Mouse (Mus musculus) lung, postnatal 25 days (tissue): ENCODE data around the gene Kcnk1.

Experiments used
- DNase-seq: peaks from one replicate; pipeline ENCODE4 v3.0.0; 2022; ENCODE audit warnings: low spot score

The Kcnk1 gene

GRCm38 (mm10) chr8:125996980-125997379, 2.0 kb downstream of the Kcnk1 start:
- peak; percentile 39 for DNase-seq

GRCm38 (mm10) chr8:125997550-125997949, 2.6 kb downstream of the Kcnk1 start:
- no peak for DNase-seq

GRCm38 (mm10) chr8:125999842-126000395, 4.9 kb downstream of the Kcnk1 start:
- DNase-seq: peak; percentile 65

- DNase-seq: no peak
Measured at GRCm38 (mm10) chr8:126003546-126003945, 8.6 kb downstream of the Kcnk1 start.

GRCm38 (mm10) chr8:126004953-126005352, 10.0 kb downstream of the Kcnk1 start:
- no peak for DNase-seq

- DNase-seq: no peak
Measured at GRCm38 (mm10) chr8:126006310-126006990, 11.5 kb downstream of the Kcnk1 start.

- DNase-seq: no peak
Measured at GRCm38 (mm10) chr8:126007538-126008330, 12.8 kb downstream of the Kcnk1 start.

GRCm38 (mm10) chr8:126008945-126009344, 14.0 kb downstream of the Kcnk1 start:
- DNase-seq: no peak

GRCm38 (mm10) chr8:126010900-126011299, 15.9 kb downstream of the Kcnk1 start:
- no peak for DNase-seq

- DNase-seq: no peak
Measured at GRCm38 (mm10) chr8:126012334-126012733, 17.4 kb downstream of the Kcnk1 start.

- no peak for DNase-seq
Measured at GRCm38 (mm10) chr8:126013646-126014045, 18.7 kb downstream of the Kcnk1 start.

GRCm38 (mm10) chr8:126021932-126022331, 27.0 kb downstream of the Kcnk1 start:
- DNase-seq: no peak

GRCm38 (mm10) chr8:126023706-126024305, 28.8 kb downstream of the Kcnk1 start:
- DNase-seq: no peak

GRCm38 (mm10) chr8:126024891-126025290, 29.9 kb downstream of the Kcnk1 start:
- DNase-seq: no peak

- no peak for DNase-seq
Measured at GRCm38 (mm10) chr8:126026121-126026520, 31.2 kb downstream of the Kcnk1 start.

- DNase-seq: peak; percentile 28
Measured at GRCm38 (mm10) chr8:126026584-126026983, 31.6 kb downstream of the Kcnk1 start.

GRCm38 (mm10) chr8:126027486-126027885, 32.5 kb downstream of the Kcnk1 start:
- DNase-seq: no peak

- DNase-seq: no peak
Measured at GRCm38 (mm10) chr8:126028941-126029340, 34.0 kb downstream of the Kcnk1 start.

- DNase-seq: no peak
Measured at GRCm38 (mm10) chr8:126032776-126033175, 37.8 kb downstream of the Kcnk1 start.

GRCm38 (mm10) chr8:126035046-126035445, 40.1 kb downstream of the Kcnk1 start:
- no peak for DNase-seq

- no peak for DNase-seq
Measured at GRCm38 (mm10) chr8:126036340-126036739, 41.4 kb downstream of the Kcnk1 start.

- no peak for DNase-seq
Measured at GRCm38 (mm10) chr8:126045751-126046150, 50.8 kb downstream of the Kcnk1 start.

GRCm38 (mm10) chr8:126053911-126054310, 58.9 kb downstream of the Kcnk1 start:
- DNase-seq: no peak
